Mouse (Mus musculus): ENCODE results near the gene Krt7. TPM values are rescaled to one million over a fixed set of nuclear protein-coding genes. Genes with fewer than 3 reads are reported as not detected.

Gene Krt7
- polyA plus RNA-seq, 1 experiment = 0.33 TPM

DNA sequence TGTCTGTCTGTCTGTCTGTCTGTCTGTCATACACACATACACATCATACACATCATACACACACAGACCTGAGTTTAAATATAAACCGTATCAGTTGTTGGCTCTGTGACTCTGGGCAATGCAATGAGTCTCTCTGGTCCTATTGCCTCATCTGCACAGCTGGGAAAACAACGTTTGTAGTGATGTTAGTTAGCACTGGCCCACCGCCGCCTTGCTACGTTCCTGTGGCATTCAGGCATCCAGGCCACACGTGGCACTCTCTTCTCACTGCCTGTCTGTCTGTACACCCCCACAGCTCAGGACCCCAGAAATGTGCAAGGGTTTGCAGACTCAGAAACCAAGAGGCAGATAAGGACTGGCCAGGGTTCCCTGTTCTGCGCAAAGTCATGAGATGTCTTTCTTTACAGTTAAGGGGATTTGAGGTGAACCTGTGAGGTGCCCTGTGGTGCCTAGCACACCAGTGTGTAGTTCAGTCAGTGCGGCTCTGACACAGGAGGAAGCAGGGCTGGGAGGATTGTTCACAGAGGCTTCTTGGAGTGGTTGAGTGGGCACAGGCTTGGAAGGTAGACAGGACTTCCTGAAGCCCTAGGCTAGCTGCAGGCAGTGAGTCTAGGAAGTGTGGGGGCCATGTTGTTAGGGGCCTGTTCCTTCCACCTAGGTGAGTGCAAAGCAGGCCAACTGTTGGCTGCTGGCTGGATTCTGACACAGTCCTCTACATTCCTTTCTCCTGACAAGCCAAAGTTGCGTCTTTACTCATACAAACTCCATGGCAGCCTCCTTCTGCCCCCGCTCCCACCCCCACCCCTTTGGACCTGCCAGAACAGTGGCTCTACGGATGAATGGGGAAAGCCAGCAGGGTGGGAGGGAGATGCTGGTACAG lies 42.1 kb upstream of the Krt7 start:
- no peak overlapping the region for H3K27ac ChIP-seq (ENCODE audit: insufficient read depth, low read length)
- H3K4me1 ChIP-seq (ENCODE audit: control insufficient read depth, insufficient read depth, low read length) = peaks cover 1% of the 10 kb centered on the region; the same call in 1 of the 2 replicates
- TF ChIP-seq CTCF (IDR thresholded peaks at IDR 0.05; ENCODE audit: extremely low read depth, insufficient read depth, low read length) (no peak), POLR2A (IDR thresholded peaks at IDR 0.05; ENCODE audit: extremely low read depth, insufficient read depth, low read length) (no peak)
- no peak overlapping the region for H3K4me3 ChIP-seq (ENCODE audit: insufficient read depth, low read length)

DNA sequence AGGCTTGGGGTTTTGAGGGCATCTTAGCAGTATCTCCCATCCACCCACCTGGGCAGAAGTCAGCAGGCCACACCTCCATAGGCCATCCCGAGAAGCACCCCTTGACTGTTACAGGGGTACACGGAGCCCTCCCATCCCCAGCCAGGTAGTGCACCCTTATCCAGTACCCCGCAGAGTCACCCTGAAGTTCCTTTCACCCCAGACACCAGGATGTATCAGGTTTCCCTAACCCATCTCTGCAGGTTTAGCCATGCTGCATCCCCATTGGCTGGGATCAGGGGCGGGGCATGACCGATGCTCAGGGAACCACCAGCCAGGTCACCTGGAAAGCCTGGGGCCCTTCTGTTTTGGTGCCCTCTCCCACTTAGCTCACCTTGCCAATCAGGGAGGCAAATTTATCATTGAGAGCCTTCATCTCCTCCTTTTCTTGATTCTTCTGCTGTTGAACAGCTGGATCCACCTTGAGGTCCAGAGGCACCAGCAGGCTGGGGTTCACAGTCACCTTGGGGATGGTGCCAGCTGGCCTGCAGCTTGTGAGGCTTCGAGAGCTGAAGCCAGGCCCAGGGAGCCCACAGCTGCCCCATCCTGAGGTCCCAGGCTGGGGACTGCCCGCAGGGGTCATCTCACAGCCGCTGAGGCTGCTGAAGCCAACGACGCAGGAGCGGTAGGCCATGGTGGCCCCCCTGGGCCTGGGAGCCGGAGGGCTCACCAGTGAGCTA lies 41.3 kb upstream of the Krt7 start:
- peaks cover 4% of the 10 kb centered on the region for H3K4me1 ChIP-seq (ENCODE audit: control insufficient read depth, insufficient read depth, low read length)
- no peak overlapping the region for H3K27ac ChIP-seq (ENCODE audit: insufficient read depth, low read length)
- H3K4me3 ChIP-seq (ENCODE audit: insufficient read depth, low read length) = no peak overlapping the region
- TF ChIP-seq CTCF (IDR thresholded peaks at IDR 0.05; ENCODE audit: extremely low read depth, insufficient read depth, low read length) (no peak), POLR2A (IDR thresholded peaks at IDR 0.05; ENCODE audit: extremely low read depth, insufficient read depth, low read length) (no peak)

DNA sequence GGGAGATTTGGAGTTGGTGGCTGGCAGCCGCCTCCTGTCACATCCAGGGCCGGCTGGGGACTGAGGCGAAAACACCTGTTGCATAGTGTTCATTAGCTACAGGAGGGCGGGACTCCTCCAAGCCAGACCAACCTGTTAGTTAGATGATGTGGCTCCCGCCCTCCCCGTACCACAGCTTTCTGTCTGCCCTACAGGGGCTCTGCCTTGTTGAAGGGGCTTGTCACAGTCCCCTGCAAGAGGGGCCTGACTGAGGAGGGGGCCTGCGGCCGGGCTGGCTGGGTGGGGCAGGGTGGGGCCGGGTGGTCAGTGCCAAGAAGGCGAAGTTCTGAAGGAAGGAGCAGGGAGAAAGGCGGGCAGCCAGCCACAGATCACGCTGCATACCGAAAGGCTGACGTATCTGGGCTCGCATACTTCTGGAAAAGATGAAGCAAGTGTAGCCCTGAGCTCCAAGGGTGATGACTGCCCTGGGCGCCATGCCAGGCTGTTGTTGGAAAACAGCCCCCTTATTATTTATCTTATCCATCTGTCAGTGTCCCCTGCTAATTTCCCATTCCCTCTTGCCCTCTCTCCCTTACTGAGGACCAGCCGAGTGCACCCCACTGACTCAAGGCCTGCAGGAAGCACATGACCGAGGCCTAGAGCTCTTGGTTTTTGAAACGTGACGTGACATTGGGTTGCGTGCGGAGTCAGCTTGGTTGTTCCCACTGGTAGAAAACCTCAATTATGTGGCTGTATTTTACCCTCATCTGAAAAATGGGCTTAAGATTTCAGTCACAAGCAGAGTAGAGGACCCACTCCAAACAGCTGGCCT lies 40.5 kb upstream of the Krt7 start, which contains the start of gene Krt80:
Gene Krt80 (minus strand): TSS at position 62 of the 811 bp plus-strand sequence.
- H3K4me3 ChIP-seq (ENCODE audit: insufficient read depth, low read length) = no peak within 1 kb of the TSS
- H3K4me1 ChIP-seq (ENCODE audit: control insufficient read depth, insufficient read depth, low read length) = peaks cover 4% of the 10 kb centered on the region
- H3K27ac ChIP-seq (ENCODE audit: insufficient read depth, low read length) = no peak within 1 kb of the TSS
- TF ChIP-seq CTCF (IDR thresholded peaks at IDR 0.05; ENCODE audit: extremely low read depth, insufficient read depth, low read length) = no peak
- no peak for TF ChIP-seq POLR2A (IDR thresholded peaks at IDR 0.05; ENCODE audit: extremely low read depth, insufficient read depth, low read length)

DNA sequence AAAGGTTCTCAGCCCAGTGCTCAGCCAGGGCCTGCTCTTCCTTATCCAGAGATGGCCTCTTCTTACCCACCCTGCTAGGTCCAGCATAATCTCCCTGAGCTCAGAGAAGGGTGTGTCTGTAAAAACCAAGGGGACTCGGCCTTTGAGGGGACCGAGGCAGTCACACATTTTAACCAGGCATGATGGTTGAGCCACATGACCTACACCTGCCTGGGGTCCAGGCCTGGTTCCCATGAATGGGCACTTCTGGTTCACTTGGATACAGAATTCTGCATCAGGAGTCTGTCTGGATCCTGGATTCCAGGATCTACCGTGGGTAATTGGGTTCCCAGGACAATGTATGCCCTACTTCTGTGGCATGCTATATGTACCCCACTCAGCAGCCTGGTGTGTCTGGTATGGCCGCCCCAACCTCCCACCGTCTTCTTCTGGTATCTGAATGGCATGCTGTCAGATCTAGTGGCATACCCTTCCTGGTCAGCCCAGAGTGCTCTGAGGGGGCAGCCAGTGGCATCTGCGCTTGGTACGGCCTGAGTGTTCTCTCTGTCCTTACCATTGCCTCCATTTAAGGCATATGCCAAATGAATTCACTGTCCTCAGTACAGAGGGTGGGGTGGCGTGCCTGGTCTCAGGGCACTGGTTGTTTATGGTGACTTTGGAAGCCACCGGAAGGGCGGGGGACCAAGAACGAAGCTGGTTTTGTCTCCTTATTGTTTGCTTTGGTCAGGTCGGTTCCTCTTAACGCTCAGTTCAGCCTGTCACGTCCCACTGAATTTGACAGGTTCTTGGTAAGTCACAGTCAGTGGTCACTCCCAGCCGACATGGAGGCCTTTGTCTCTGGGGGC lies 39.5 kb upstream of the Krt7 start:
- Histone ChIP-seq H3K4me1 (ENCODE audit: control insufficient read depth, insufficient read depth, low read length) (peaks cover 4% of the 10 kb centered on the region), H3K4me3 (ENCODE audit: insufficient read depth, low read length) (no peak overlapping the region)
- no peak for TF ChIP-seq CTCF (IDR thresholded peaks at IDR 0.05; ENCODE audit: extremely low read depth, insufficient read depth, low read length)
- no peak for TF ChIP-seq POLR2A (IDR thresholded peaks at IDR 0.05; ENCODE audit: extremely low read depth, insufficient read depth, low read length)

GRCm38 (mm10) chr15:101372131-101372977 lies 38.5 kb upstream of the Krt7 start:
- Histone ChIP-seq H3K4me1 (ENCODE audit: control insufficient read depth, insufficient read depth, low read length) (peaks cover 4% of the 10 kb centered on the region), H3K4me3 (ENCODE audit: insufficient read depth, low read length) (no peak overlapping the region), H3K27ac (ENCODE audit: insufficient read depth, low read length) (no peak overlapping the region)
- TF ChIP-seq CTCF (IDR thresholded peaks at IDR 0.05; ENCODE audit: extremely low read depth, insufficient read depth, low read length) = no peak
- TF ChIP-seq POLR2A (IDR thresholded peaks at IDR 0.05; ENCODE audit: extremely low read depth, insufficient read depth, low read length) = no peak

More for the DNA sequence above, 39.5 kb upstream of the Krt7 start:
- H3K27ac ChIP-seq (ENCODE audit: insufficient read depth, low read length) = no peak overlapping the region

GRCm38 (mm10) chr15:101373286-101373898 lies 37.5 kb upstream of the Krt7 start:
- Histone ChIP-seq H3K4me3 (ENCODE audit: insufficient read depth, low read length) (no peak overlapping the region), H3K4me1 (ENCODE audit: control insufficient read depth, insufficient read depth, low read length) (peaks cover 4% of the 10 kb centered on the region), H3K27ac (ENCODE audit: insufficient read depth, low read length) (no peak overlapping the region)
- TF ChIP-seq POLR2A (IDR thresholded peaks at IDR 0.05; ENCODE audit: extremely low read depth, insufficient read depth, low read length) (no peak), CTCF (IDR thresholded peaks at IDR 0.05; ENCODE audit: extremely low read depth, insufficient read depth, low read length) (no peak)

DNA sequence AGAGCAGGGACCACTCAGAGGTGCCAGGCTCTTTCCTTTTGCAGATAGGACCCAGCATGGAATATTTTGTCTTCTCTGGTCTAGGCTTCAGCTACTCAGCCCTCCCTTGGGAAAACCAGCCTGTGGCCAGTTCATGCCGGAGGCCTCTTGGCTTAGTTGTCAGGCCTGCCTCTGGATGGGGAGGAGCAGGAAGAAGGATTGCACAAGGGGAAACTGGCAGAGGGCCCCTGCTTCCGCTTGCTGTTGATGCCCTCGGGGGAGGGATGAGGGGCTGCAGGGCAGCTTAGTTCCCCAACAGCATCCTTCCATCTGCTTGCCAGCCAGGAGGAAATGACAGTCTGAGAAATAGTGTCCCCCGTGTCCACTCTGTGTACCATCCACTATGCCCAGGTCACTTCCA lies 36.0 kb upstream of the Krt7 start:
- no peak overlapping the region for H3K27ac ChIP-seq (ENCODE audit: insufficient read depth, low read length)

More for the DNA sequence above, 36.0 kb upstream of the Krt7 start:
- Histone ChIP-seq H3K4me3 (ENCODE audit: insufficient read depth, low read length) (no peak overlapping the region), H3K4me1 (ENCODE audit: control insufficient read depth, insufficient read depth, low read length) (peaks cover 4% of the 10 kb centered on the region)
- no peak for TF ChIP-seq POLR2A (IDR thresholded peaks at IDR 0.05; ENCODE audit: extremely low read depth, insufficient read depth, low read length)
- no peak for TF ChIP-seq CTCF (IDR thresholded peaks at IDR 0.05; ENCODE audit: extremely low read depth, insufficient read depth, low read length)

Data from cortical plate, adult 2 months (tissue).